Mouse (Mus musculus) stomach, embryonic 16.5 days (tissue): Measurements from ENCODE around the gene Ift57. TPM values are rescaled to one million over a fixed set of nuclear protein-coding genes. Genes with fewer than 3 reads are reported as not detected.

Experiments
- ATAC-seq: fragments of 200-750 bp; cut with Nextera tagmentation; 2 replicates; pipeline ENCODE4 v1.8.0; 2017; ENCODE audit warnings: moderate number of reproducible peaks, moderate TSS enrichment; ENCODE audit not compliant: insufficient read depth, low FRiP score
- H3K27ac ChIP-seq: fragments of 300-500 bp; sonication (generic); 2 replicates; pipeline ENCODE4 v1.5.1; 2014; ENCODE audit warnings: low read length
- H3K27me3 ChIP-seq: fragments of 300-500 bp; sonication (generic); 2 replicates; pipeline ENCODE4 v1.6.1; 2014; ENCODE audit warnings: low read length, control low read depth, mixed read lengths; ENCODE audit not compliant: control insufficient read depth, insufficient read depth
- H3K36me3 ChIP-seq: fragments of 300-500 bp; sonication (generic); 2 replicates; pipeline ENCODE4 v1.6.1; 2014; ENCODE audit warnings: low read length; ENCODE audit not compliant: control insufficient read depth, insufficient read depth
- H3K4me1 ChIP-seq: fragments of 300-500 bp; sonication (generic); 2 replicates; pipeline ENCODE4 v1.6.1; 2014; ENCODE audit warnings: low read length, control low read depth, mixed read lengths; ENCODE audit not compliant: control insufficient read depth, insufficient read depth
- H3K4me2 ChIP-seq: fragments of 300-500 bp; sonication (generic); 2 replicates; pipeline ENCODE4 v1.6.1; 2014; ENCODE audit warnings: low read depth, low read length, mixed read lengths
- H3K4me3 ChIP-seq: fragments of 300-500 bp; sonication (generic); replicated peaks from 2 replicates; pipeline ENCODE4 v1.5.1; 2014; ENCODE audit warnings: mild to moderate bottlenecking, low read length
- H3K9ac ChIP-seq: fragments of 300-500 bp; sonication (generic); 2 replicates; pipeline ENCODE4 v1.6.1; 2014; ENCODE audit warnings: low read length
- H3K9me3 ChIP-seq: fragments of 300-500 bp; sonication (generic); replicated peaks from 2 replicates; pipeline ENCODE4 v1.6.1; 2016; ENCODE audit warnings: low read length, control low read depth; ENCODE audit not compliant: control insufficient read depth
- WGBS: fragments of 180-500 bp; shearing (Covaris S2); extraction: QIAGEN DNeasy Blood & Tissue Kit; methylation state at CpG from one replicate; pipeline ENCODE4 v1.1.7; 2014; 5-methylcytosine and 5-hydroxymethylcytosine counted together
- polyA plus RNA-seq: library from polyadenylated mRNA; unstranded; fragments of >200 nt; fragmentation: Nextera tagmentation; extraction: Ambion mirVana; gene quantifications from 2 replicates; pipeline ENCODE4 v1.2.1, GENCODE M21; 2015

Gene Ift57
- polyA plus RNA-seq, 1 experiment from 2014 or later: 19.5 TPM

DNA sequence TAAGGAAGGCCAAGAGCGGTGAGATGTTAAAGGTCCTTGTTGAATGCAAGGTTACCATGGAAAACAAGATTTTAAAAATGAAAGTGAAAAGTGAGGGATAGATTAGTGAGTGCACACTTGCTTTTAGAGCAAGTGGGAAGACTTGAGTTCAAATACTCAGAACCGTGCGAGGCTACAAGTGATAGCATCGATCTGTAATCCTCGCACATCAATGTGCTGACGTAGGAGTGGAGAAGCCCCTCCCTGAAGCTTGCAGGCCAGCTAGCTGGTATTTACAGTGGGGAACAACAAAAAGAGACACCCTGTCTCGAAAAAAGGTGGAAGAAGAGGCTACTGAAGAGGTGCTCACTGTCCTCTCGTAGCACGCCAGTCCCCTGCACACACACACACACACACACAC is 94.6 kb downstream of the Ift57 start:
- no peaks in the 10 kb centered on the region for H3K36me3 ChIP-seq
- no peaks in the 10 kb centered on the region for H3K4me1 ChIP-seq
- H3K27ac ChIP-seq: no peak overlapping the region
- no peaks in the 10 kb centered on the region for H3K27me3 ChIP-seq
- WGBS: 87% methylated on average over 9 of the region's 9 CpGs
- no peak for ATAC-seq
- H3K9ac ChIP-seq: no peak overlapping the region
- H3K4me3 ChIP-seq: no peak overlapping the region
- no peaks in the 10 kb centered on the region for H3K9me3 ChIP-seq
- no peak overlapping the region for H3K4me2 ChIP-seq

DNA sequence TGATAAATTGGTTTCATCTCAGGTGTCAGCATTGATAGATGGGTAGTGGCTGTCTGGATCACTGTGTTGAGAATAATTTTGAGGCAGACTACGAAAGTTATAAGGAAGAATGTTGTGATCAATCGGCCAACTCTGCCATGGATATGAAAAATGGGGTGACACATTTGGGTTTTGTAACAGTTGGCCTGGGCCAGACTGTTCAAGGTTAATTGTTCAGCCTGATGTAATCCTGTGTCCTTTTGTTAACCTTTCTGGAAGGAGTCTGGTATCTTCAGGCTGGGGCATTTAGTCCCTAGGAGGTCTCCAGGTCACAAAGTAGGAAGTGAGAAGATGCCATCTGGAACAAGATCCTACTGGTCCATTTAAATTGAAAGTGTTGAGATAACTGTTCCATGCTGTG is 97.2 kb downstream of the Ift57 start:
- Histone ChIP-seq H3K4me1 (peaks cover 7% of the 10 kb centered on the region; the same call in 1 of the 2 replicates), H3K27me3 (no peaks in the 10 kb centered on the region), H3K9me3 (no peaks in the 10 kb centered on the region), H3K36me3 (no peaks in the 10 kb centered on the region), H3K9ac (no peak overlapping the region), H3K4me2 (no peak overlapping the region), H3K27ac (no peak overlapping the region), H3K4me3 (no peak overlapping the region)
- 54% methylated on average over 2 of the region's 2 CpGs for WGBS
- ATAC-seq: no peak

GRCm38 (mm10) chr16:49796954-49797353 is 97.9 kb downstream of the Ift57 start:
- Histone ChIP-seq H3K27ac (no peak overlapping the region), H3K4me1 (peaks cover 7% of the 10 kb centered on the region; the same call in 1 of the 2 replicates), H3K27me3 (no peaks in the 10 kb centered on the region), H3K4me2 (no peak overlapping the region), H3K4me3 (no peak overlapping the region), H3K9me3 (no peaks in the 10 kb centered on the region), H3K9ac (no peak overlapping the region), H3K36me3 (no peaks in the 10 kb centered on the region)
- no peak for ATAC-seq
- 80% methylated on average over 2 of the region's 2 CpGs for WGBS

DNA sequence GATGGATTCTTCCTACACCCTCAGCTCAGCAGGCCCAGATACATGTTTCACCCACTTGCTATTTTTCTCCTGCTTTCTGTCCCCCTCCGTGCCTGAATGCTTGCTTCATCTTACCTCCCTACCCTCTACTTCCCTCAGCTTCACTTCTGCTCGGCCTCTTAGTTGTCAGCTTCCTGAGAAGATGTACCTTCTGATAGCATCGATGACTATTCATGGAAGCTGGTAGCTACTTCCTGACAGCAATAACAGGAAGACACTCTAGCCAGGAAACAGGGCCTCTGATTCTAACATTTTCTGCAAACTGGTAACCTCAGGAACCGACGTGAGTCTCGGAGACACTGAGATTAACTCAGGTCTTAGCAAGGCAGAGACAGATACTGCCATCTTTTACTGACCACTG is 99.8 kb downstream of the Ift57 start:
- no peak for ATAC-seq
- H3K9me3 ChIP-seq: no peaks in the 10 kb centered on the region
- H3K36me3 ChIP-seq: no peaks in the 10 kb centered on the region
- WGBS: 72% methylated on average over 6 of the region's 6 CpGs
- no peak overlapping the region for H3K4me2 ChIP-seq
- no peak overlapping the region for H3K9ac ChIP-seq
- H3K4me1 ChIP-seq: peaks cover 9% of the 10 kb centered on the region; the same call in 1 of the 2 replicates
- no peaks in the 10 kb centered on the region for H3K27me3 ChIP-seq
- H3K27ac ChIP-seq: no peak overlapping the region
- no peak overlapping the region for H3K4me3 ChIP-seq

GRCm38 (mm10) chr16:49799597-49800561 is 100.8 kb downstream of the Ift57 start, which contains the start of gene Cd47:
Gene Cd47, plus strand, starts transcription at chr16:49800533.
- ATAC-seq: peak; percentile 70
- Histone ChIP-seq H3K4me2 (0 out of 2 replicates have a peak within 1 kb of the TSS, but pooled peaks have one; percentile 9), H3K4me3 (no peak within 1 kb of the TSS), H3K9ac (no peak within 1 kb of the TSS), H3K27ac (peak within 1 kb of the TSS; percentile 3; the same call in 1 of the 2 replicates), H3K27me3 (no peaks in the 10 kb centered on the region), H3K9me3 (no peaks in the 10 kb centered on the region), H3K4me1 (peaks cover 9% of the 10 kb centered on the region; the same call in 1 of the 2 replicates), H3K36me3 (no peaks in the 10 kb centered on the region)
- 77% methylated on average over 10 of the region's 10 CpGs for WGBS

- no peak overlapping the region for H3K27ac ChIP-seq
- H3K4me3 ChIP-seq: no peak overlapping the region
- no peaks in the 10 kb centered on the region for H3K36me3 ChIP-seq
- 59% methylated on average over 5 of the region's 5 CpGs for WGBS
- no peak overlapping the region for H3K9ac ChIP-seq
- no peaks in the 10 kb centered on the region for H3K27me3 ChIP-seq
- ATAC-seq: no peak
- no peaks in the 10 kb centered on the region for H3K9me3 ChIP-seq
- H3K4me1 ChIP-seq: peaks cover 9% of the 10 kb centered on the region; the same call in 1 of the 2 replicates
- 0 out of 2 replicates have a peak overlapping the region, but pooled peaks have one; percentile 9 for H3K4me2 ChIP-seq
Measured at GRCm38 (mm10) chr16:49800996-49801395, 102.0 kb downstream of the Ift57 start.

DNA sequence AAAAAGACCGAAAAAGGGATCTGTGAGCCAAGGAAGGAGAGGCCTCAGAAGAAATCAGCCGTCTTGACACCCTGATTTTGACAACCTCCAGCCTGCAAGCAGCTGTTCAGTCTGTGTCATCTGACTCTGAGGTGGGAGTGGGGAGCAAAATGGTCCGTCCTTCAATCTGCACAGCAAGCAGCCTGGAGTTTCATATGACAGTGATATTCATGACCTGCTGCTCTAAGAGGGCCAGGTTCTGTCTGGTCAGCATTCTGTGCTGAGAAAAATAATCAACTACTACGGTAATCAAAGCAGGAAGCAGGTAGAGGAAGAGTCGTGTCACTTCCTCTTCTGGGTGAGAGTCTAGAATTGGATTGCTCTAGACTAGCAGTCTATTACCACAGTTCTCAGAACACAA is 102.4 kb downstream of the Ift57 start:
- H3K27me3 ChIP-seq: no peaks in the 10 kb centered on the region
- no peak overlapping the region for H3K9ac ChIP-seq
- no peak overlapping the region for H3K27ac ChIP-seq
- H3K4me3 ChIP-seq: no peak overlapping the region
- no peak for ATAC-seq
- WGBS: 43% methylated on average over 5 of the region's 5 CpGs
- no peaks in the 10 kb centered on the region for H3K36me3 ChIP-seq
- no peaks in the 10 kb centered on the region for H3K9me3 ChIP-seq
- H3K4me2 ChIP-seq: 0 out of 2 replicates have a peak overlapping the region, but pooled peaks have one; percentile 9
- H3K4me1 ChIP-seq: peaks cover 9% of the 10 kb centered on the region; the same call in 1 of the 2 replicates

DNA sequence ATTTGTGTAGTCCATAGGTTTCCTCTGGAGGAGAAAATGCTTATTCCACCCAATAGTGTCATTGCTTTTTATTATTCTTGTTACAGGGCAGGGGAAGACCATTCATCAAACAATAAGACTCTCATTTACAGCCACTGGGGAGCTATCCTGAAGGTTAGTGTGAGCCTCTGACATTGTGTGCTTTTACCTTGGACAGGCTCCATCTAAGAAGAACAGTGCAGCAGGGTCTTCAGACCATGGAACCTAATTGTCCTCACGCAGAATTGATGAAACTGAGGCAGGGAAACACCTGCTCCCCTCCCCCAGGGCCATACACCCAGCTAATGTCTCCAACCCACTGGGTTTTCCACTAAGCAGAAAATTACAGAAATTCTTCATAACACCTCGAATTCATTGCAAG is 104.0 kb downstream of the Ift57 start:
- Histone ChIP-seq H3K27ac (no peak overlapping the region), H3K27me3 (no peaks in the 10 kb centered on the region), H3K4me3 (no peak overlapping the region), H3K4me2 (no peak overlapping the region), H3K9ac (no peak overlapping the region), H3K9me3 (no peaks in the 10 kb centered on the region), H3K36me3 (no peaks in the 10 kb centered on the region), H3K4me1 (peaks cover 9% of the 10 kb centered on the region; the same call in 1 of the 2 replicates)
- ATAC-seq: no peak
- WGBS: 72% methylated on average over 2 of the region's 2 CpGs

GRCm38 (mm10) chr16:49803932-49804461 is 105.0 kb downstream of the Ift57 start:
- Histone ChIP-seq H3K27ac (no peak overlapping the region), H3K4me1 (peaks cover 9% of the 10 kb centered on the region; the same call in 1 of the 2 replicates), H3K9me3 (no peaks in the 10 kb centered on the region), H3K9ac (peak overlapping the region; percentile 17; the same call in 1 of the 2 replicates), H3K4me2 (peak overlapping the region; percentile 57), H3K36me3 (no peaks in the 10 kb centered on the region), H3K27me3 (no peaks in the 10 kb centered on the region), H3K4me3 (peak overlapping the region; percentile 16)
- no peak for ATAC-seq
- 7% methylated on average over 12 of the region's 12 CpGs for WGBS
